Mouse (Mus musculus) liver, embryonic 14.5 days (tissue): Measurements from ENCODE around the gene Man1a.

Experiments used
- CTCF ChIP-seq: IDR thresholded peaks from 2 replicates; pipeline ENCODE4 v1.5.1; 2016; ENCODE audit warnings: antibody characterized with exemption, low read depth, control low read depth
- EP300 ChIP-seq: IDR thresholded peaks from 2 replicates; pipeline ENCODE4 v1.6.1; 2016; ENCODE audit warnings: antibody characterized with exemption, low read depth

DNA sequence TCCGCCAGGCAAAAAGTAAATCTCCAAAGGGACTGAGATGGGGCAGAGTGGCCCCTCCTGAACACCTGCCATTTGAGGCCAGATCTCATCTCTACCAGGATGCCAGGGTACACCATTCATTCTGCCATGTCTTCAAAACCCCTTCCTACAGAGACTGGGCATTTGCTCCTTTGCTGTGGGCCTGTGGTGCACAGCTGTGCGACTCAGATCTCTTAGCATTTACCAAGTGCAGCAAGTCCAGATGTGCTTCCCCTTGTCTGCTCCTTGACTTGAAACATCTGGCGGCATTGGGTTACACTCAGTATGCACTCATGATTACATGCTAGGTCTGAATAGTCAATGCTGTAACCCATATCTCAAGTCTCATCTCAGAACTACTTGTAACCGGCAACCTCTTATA is 28.5 kb downstream of the Man1a start:
- TF ChIP-seq CTCF (no peak), EP300 (no peak)
